11 mouse cellular contexts compared by ENCODE assay signal in genomic region chr17:79752836-79753235, GRCm38 (mm10). TPM values are rescaled to one million over a fixed set of nuclear protein-coding genes. Genes with fewer than 3 reads are reported as not detected.
DNase-seq lines count a peak whose midpoint lies in the region; ATAC-seq and TF ChIP-seq lines count a peak whose summit lies in the region.
"Had no signal": no experiment of that assay in that cellular context is flagged by ENCODE, and none has a peak within 500 bp of the region (broad histone marks: within the 10 kb centered on the region; RNA-seq: fewer than 3 reads in every experiment).

No protein-coding gene starts in this region.

- H3K4me2 ChIP-seq in kidney, postnatal 0 days (ENCODE audit: low read length) = no peak overlapping the region
- H3K4me2 ChIP-seq in CH12.LX (ENCODE audit: insufficient read depth, low read depth, poor library complexity, severe bottlenecking) = no peak overlapping the region
- no peak overlapping the region for H3K4me2 ChIP-seq in neural tube, embryonic 15.5 days
- H3K4me2 ChIP-seq: heart, embryonic 15.5 days had no signal

- no peak for TF ChIP-seq POLR2A in CH12.LX (IDR thresholded peaks at IDR 0.05; ENCODE audit: low read depth, low read length)

- peak; percentile 22 for TF ChIP-seq RAD21 in CH12.LX (IDR thresholded peaks at IDR 0.05; ENCODE audit: low read depth, low read length)

- in situ Hi-C loops in CH12.LX (cut with MboI; ENCODE audit: low pct_ligation_motif_present, low pct_unique_long_range_greater_than_20kb, low sequenced_read_pairs) = no loop called here

- H3K4me1 ChIP-seq in kidney, postnatal 0 days (replicated peaks; ENCODE audit: insufficient read depth, low read length) = no peaks in the 10 kb centered on the region; the same call in 1 of the 2 replicates
- no peaks in the 10 kb centered on the region for H3K4me1 ChIP-seq in CH12.LX (ENCODE audit: control insufficient read depth in 1 of 2, insufficient read depth in 2 of 2)
- peaks cover 11% of the 10 kb centered on the region for H3K4me1 ChIP-seq in neural tube, embryonic 15.5 days
- H3K4me1 ChIP-seq: heart, embryonic 15.5 days had no signal

- no peaks in the 10 kb centered on the region for H3K79me2 ChIP-seq in CH12.LX (replicated peaks; ENCODE audit: control insufficient read depth, extremely low read depth, insufficient read depth, poor library complexity, severe bottlenecking)

- no peak for TF ChIP-seq EP300 in CH12.LX (IDR thresholded peaks at IDR 0.05; ENCODE audit: low read length)

- DNase-seq in kidney, postnatal 0 days (ENCODE audit: low spot score) = no peak
- DNase-seq in kidney, adult 18-20 months = no peak
- peak; percentile 14 for DNase-seq in CH12.LX (ENCODE audit: extremely low read depth)
- DNase-seq in R1 (ENCODE audit: low read depth, low spot score) = peak; percentile 74
- peak; percentile 18 for DNase-seq in splenic B cell, adult 2 months (ENCODE audit: low read depth, low spot score)
- DNase-seq in adrenal gland, postnatal 4 days (ENCODE audit: low spot score in 2 of 2) = no peak
- DNase-seq in cerebellum, adult 8-10 months = no peak

- H3K9ac ChIP-seq in kidney, postnatal 0 days (ENCODE audit: low read depth, low read length) = no peak overlapping the region
- H3K9ac ChIP-seq in CH12.LX (ENCODE audit: insufficient read depth, low read depth) = no peak overlapping the region
- no peak overlapping the region for H3K9ac ChIP-seq in neural tube, embryonic 15.5 days (replicated peaks)
- H3K9ac ChIP-seq: heart, embryonic 15.5 days had no signal

- H3K27me3 ChIP-seq in kidney, postnatal 0 days (ENCODE audit: insufficient read depth, low read length) = no peaks in the 10 kb centered on the region
- no peaks in the 10 kb centered on the region for H3K27me3 ChIP-seq in CH12.LX (replicated peaks)
- no peaks in the 10 kb centered on the region for H3K27me3 ChIP-seq in splenic B cell, adult 2 months (ENCODE audit: control insufficient read depth, insufficient read depth, low read length, poor library complexity, severe bottlenecking)
- H3K27me3 ChIP-seq in neural tube, embryonic 15.5 days (replicated peaks) = no peaks in the 10 kb centered on the region
- H3K27me3 ChIP-seq: heart, embryonic 15.5 days had no signal

- no peaks in the 10 kb centered on the region for H3K9me3 ChIP-seq in kidney, postnatal 0 days (replicated peaks; ENCODE audit: low read length)
- H3K9me3 ChIP-seq in CH12.LX (replicated peaks; ENCODE audit: low read length) = peaks cover 3% of the 10 kb centered on the region
- H3K9me3 ChIP-seq in neural tube, embryonic 15.5 days (replicated peaks) = no peaks in the 10 kb centered on the region
- H3K9me3 ChIP-seq: heart, embryonic 15.5 days had no signal

- no peak overlapping the region for H3K27ac ChIP-seq in kidney, postnatal 0 days
- no peak overlapping the region for H3K27ac ChIP-seq in CH12.LX (ENCODE audit: insufficient read depth, low read depth)
- no peak overlapping the region for H3K27ac ChIP-seq in neural tube, embryonic 15.5 days (replicated peaks)
- H3K27ac ChIP-seq: heart, embryonic 15.5 days had no signal

- no peak overlapping the region for H3K4me3 ChIP-seq in kidney, postnatal 0 days (replicated peaks; ENCODE audit: low read depth, low read length)
- H3K4me3 ChIP-seq in CH12.LX (replicated peaks in 1 of 3; ENCODE audit: low read depth in 2 of 3, low read length in 2 of 3, poor library complexity in 1 of 3) = no peak overlapping the region
- H3K4me3 ChIP-seq in neural tube, embryonic 15.5 days (replicated peaks) = no peak overlapping the region
- H3K4me3 ChIP-seq: heart, embryonic 15.5 days had no signal

- TF ChIP-seq CTCF in kidney, postnatal 0 days (IDR thresholded peaks at IDR 0.05; ENCODE audit: low read depth) = peak; percentile 44; the same call in 1 of the 2 replicates
- TF ChIP-seq CTCF in CH12.LX (conservative IDR thresholded peaks at IDR 0.05 in 1 of 2, IDR thresholded peaks at IDR 0.05 in 1 of 2; ENCODE audit: low read depth in 2 of 2, low read length in 2 of 2) = peak; percentile 52 to 58

- dilution Hi-C loops in CH12.LX (cut with MboI; ENCODE audit: extremely low pct_ligation_motif_present, extremely low pct_unique_long_range_greater_than_20kb, low sequenced_read_pairs) = no loop called here

- H3K36me3 ChIP-seq in kidney, postnatal 0 days (ENCODE audit: insufficient read depth, low read length) = no peaks in the 10 kb centered on the region
- H3K36me3 ChIP-seq in CH12.LX (replicated peaks in 1 of 2; ENCODE audit: control insufficient read depth in 1 of 2, insufficient read depth in 1 of 2, low read length in 1 of 2) = no peaks in the 10 kb centered on the region
- no peaks in the 10 kb centered on the region for H3K36me3 ChIP-seq in splenic B cell, adult 2 months (ENCODE audit: control insufficient read depth, insufficient read depth, low read length, poor library complexity, severe bottlenecking)
- H3K36me3 ChIP-seq in neural tube, embryonic 15.5 days = no peaks in the 10 kb centered on the region
- H3K36me3 ChIP-seq: heart, embryonic 15.5 days had no signal

- ATAC-seq in kidney, postnatal 0 days (replicated peaks; ENCODE audit: low FRiP score, low read depth) = no peak
- no peak for ATAC-seq in neural tube, embryonic 15.5 days (ENCODE audit: low FRiP score)
- ATAC-seq: inflammation-experienced regulatory T-cells, adult 6 months had no signal

TF ChIP-seq in CH12.LX, 34 proteins besides CTCF, POLR2A, EP300 and RAD21:
- TF ChIP-seq SMC3 (IDR thresholded peaks at IDR 0.05; ENCODE audit: low read depth, low read length) = peak; percentile 44
- TF ChIP-seq USF1 (IDR thresholded peaks at IDR 0.05; ENCODE audit: low read depth, low read length) = no peak

RNA-seq across cellular contexts. Expression of gene Cyp1b1, which starts 38.0 kb away (rescaled TPM):
- 12.3 and 13.8 TPM in 2 replicates for polyA plus RNA-seq in kidney, postnatal 0 days (2015; fragmentation: Nextera tagmentation; extraction: Ambion mirVana)
- total RNA-seq in CH12.LX (2012; rRNA removed) (not detected in 2 replicates), CH12.LX (2014; rRNA removed) (not detected in 2 replicates)
- not detected in 2 replicates for polyA plus RNA-seq in CH12.LX (2012; ENCODE audit: insufficient read length, low read depth)
- 5.6 and 6.1 TPM in 2 replicates for polyA plus RNA-seq in neural tube, embryonic 15.5 days (2015; fragmentation: Nextera tagmentation; extraction: Ambion mirVana)
- total RNA-seq in adrenal gland, postnatal 4 days (2021) = 10 to 100 TPM; 39.7 to 41.3 TPM
- total RNA-seq: monocyte, adult 5-6 weeks had no signal
- polyA plus RNA-seq: inflammation-experienced regulatory T-cells, adult 6 months had no signal

Comparison
In these comparisons a context has a peak if more than half of its experiments do, and no peak if none do; other contexts are left out.
1. DNase-seq: peak in CH12.LX (single experiment), R1 (single experiment) and splenic B cell, adult 2 months (single experiment); none in kidney, postnatal 0 days (single experiment), kidney, adult 18-20 months (single experiment), adrenal gland, postnatal 4 days (0 of 2) and cerebellum, adult 8-10 months (single experiment).